Mouse (Mus musculus): ENCODE measurements around the gene Anks1b. TPM values are rescaled to one million over a fixed set of nuclear protein-coding genes. Genes with fewer than 3 reads are reported as not detected.

The Anks1b gene
- polyA plus RNA-seq, 1 experiment, result 0.19 TPM

GRCm38 (mm10) chr10:90818246-90818937 is 945.1 kb downstream of the Anks1b start:
- Histone ChIP-seq H3K36me3 (ENCODE audit: control insufficient read depth, insufficient read depth, low read length) (no peaks in the 10 kb centered on the region), H3K27me3 (ENCODE audit: control insufficient read depth, insufficient read depth, low read length) (no peaks in the 10 kb centered on the region), H3K4me1 (ENCODE audit: control insufficient read depth, insufficient read depth, insufficient read length) (no peaks in the 10 kb centered on the region), H3K4me3 (ENCODE audit: extremely low read depth, insufficient read depth, insufficient read length) (no peak overlapping the region), H3K27ac (ENCODE audit: insufficient read depth, low read length) (no peak overlapping the region)
- no peak for TF ChIP-seq POLR2A (IDR thresholded peaks at IDR 0.05; ENCODE audit: low read depth, low read length)
- no peak for TF ChIP-seq CTCF (IDR thresholded peaks at IDR 0.05; ENCODE audit: extremely low read depth, insufficient read depth, insufficient read length, insufficient replicate concordance)
- no peak for DNase-seq (ENCODE audit: low read depth in 1 of 2, low spot score in 2 of 2)
- WGBS, result 50% methylated on average over 10 of the region's 10 CpGs

- DNase-seq (ENCODE audit: low read depth in 1 of 2, low spot score in 2 of 2), result no peak
- TF ChIP-seq CTCF (IDR thresholded peaks at IDR 0.05; ENCODE audit: extremely low read depth, insufficient read depth, insufficient read length, insufficient replicate concordance), result no peak
- no peak for TF ChIP-seq POLR2A (IDR thresholded peaks at IDR 0.05; ENCODE audit: low read depth, low read length)
- Histone ChIP-seq H3K36me3 (ENCODE audit: control insufficient read depth, insufficient read depth, low read length) (no peaks in the 10 kb centered on the region), H3K27ac (ENCODE audit: insufficient read depth, low read length) (no peak overlapping the region), H3K4me1 (ENCODE audit: control insufficient read depth, insufficient read depth, insufficient read length) (no peaks in the 10 kb centered on the region), H3K27me3 (ENCODE audit: control insufficient read depth, insufficient read depth, low read length) (peaks cover 1% of the 10 kb centered on the region; the same call in 1 of the 2 replicates), H3K4me3 (ENCODE audit: extremely low read depth, insufficient read depth, insufficient read length) (no peak overlapping the region)
- 22% methylated on average over 4 of the region's 4 CpGs for WGBS
Measured at GRCm38 (mm10) chr10:90823438-90823837, 950.1 kb downstream of the Anks1b start.

GRCm38 (mm10) chr10:90824692-90825091 is 951.4 kb downstream of the Anks1b start:
- TF ChIP-seq CTCF (IDR thresholded peaks at IDR 0.05; ENCODE audit: extremely low read depth, insufficient read depth, insufficient read length, insufficient replicate concordance) (no peak), POLR2A (IDR thresholded peaks at IDR 0.05; ENCODE audit: low read depth, low read length) (no peak)
- WGBS, result 70% methylated on average over 2 of the region's 2 CpGs
- Histone ChIP-seq H3K27me3 (ENCODE audit: control insufficient read depth, insufficient read depth, low read length) (peaks cover 9% of the 10 kb centered on the region), H3K36me3 (ENCODE audit: control insufficient read depth, insufficient read depth, low read length) (no peaks in the 10 kb centered on the region), H3K27ac (ENCODE audit: insufficient read depth, low read length) (no peak overlapping the region), H3K4me3 (ENCODE audit: extremely low read depth, insufficient read depth, insufficient read length) (no peak overlapping the region), H3K4me1 (ENCODE audit: control insufficient read depth, insufficient read depth, insufficient read length) (no peaks in the 10 kb centered on the region; the same call in 1 of the 2 replicates)
- DNase-seq (ENCODE audit: low read depth in 1 of 2, low spot score in 2 of 2), result no peak

GRCm38 (mm10) chr10:90826939-90827338 is 953.6 kb downstream of the Anks1b start:
- WGBS, result 25% methylated on average over 4 of the region's 4 CpGs
- no peak for TF ChIP-seq CTCF (IDR thresholded peaks at IDR 0.05; ENCODE audit: extremely low read depth, insufficient read depth, insufficient read length, insufficient replicate concordance)
- TF ChIP-seq POLR2A (IDR thresholded peaks at IDR 0.05; ENCODE audit: low read depth, low read length), result no peak
- no peaks in the 10 kb centered on the region for H3K36me3 ChIP-seq (ENCODE audit: control insufficient read depth, insufficient read depth, low read length)
- H3K4me3 ChIP-seq (ENCODE audit: extremely low read depth, insufficient read depth, insufficient read length), result no peak overlapping the region
- H3K27me3 ChIP-seq (ENCODE audit: control insufficient read depth, insufficient read depth, low read length), result peaks cover 9% of the 10 kb centered on the region
- H3K27ac ChIP-seq (ENCODE audit: insufficient read depth, low read length), result no peak overlapping the region
- H3K4me1 ChIP-seq (ENCODE audit: control insufficient read depth, insufficient read depth, insufficient read length), result no peaks in the 10 kb centered on the region; the same call in 1 of the 2 replicates
- no peak for DNase-seq (ENCODE audit: low read depth in 1 of 2, low spot score in 2 of 2)

GRCm38 (mm10) chr10:90828581-90829393 is 955.5 kb downstream of the Anks1b start:
- Histone ChIP-seq H3K4me1 (ENCODE audit: control insufficient read depth, insufficient read depth, insufficient read length) (no peaks in the 10 kb centered on the region; the same call in 1 of the 2 replicates), H3K27me3 (ENCODE audit: control insufficient read depth, insufficient read depth, low read length) (peaks cover 9% of the 10 kb centered on the region), H3K27ac (ENCODE audit: insufficient read depth, low read length) (no peak overlapping the region), H3K4me3 (ENCODE audit: extremely low read depth, insufficient read depth, insufficient read length) (no peak overlapping the region), H3K36me3 (ENCODE audit: control insufficient read depth, insufficient read depth, low read length) (no peaks in the 10 kb centered on the region)
- 4% methylated on average over 66 of the region's 73 CpGs for WGBS
- no peak for DNase-seq (ENCODE audit: low read depth in 1 of 2, low spot score in 2 of 2)
- TF ChIP-seq POLR2A (IDR thresholded peaks at IDR 0.05; ENCODE audit: low read depth, low read length), result no peak
- no peak for TF ChIP-seq CTCF (IDR thresholded peaks at IDR 0.05; ENCODE audit: extremely low read depth, insufficient read depth, insufficient read length, insufficient replicate concordance)

- TF ChIP-seq CTCF (IDR thresholded peaks at IDR 0.05; ENCODE audit: extremely low read depth, insufficient read depth, insufficient read length, insufficient replicate concordance) (no peak), POLR2A (IDR thresholded peaks at IDR 0.05; ENCODE audit: low read depth, low read length) (no peak)
- Histone ChIP-seq H3K27me3 (ENCODE audit: control insufficient read depth, insufficient read depth, low read length) (peaks cover 9% of the 10 kb centered on the region), H3K36me3 (ENCODE audit: control insufficient read depth, insufficient read depth, low read length) (no peaks in the 10 kb centered on the region), H3K4me3 (ENCODE audit: extremely low read depth, insufficient read depth, insufficient read length) (no peak overlapping the region), H3K27ac (ENCODE audit: insufficient read depth, low read length) (no peak overlapping the region), H3K4me1 (ENCODE audit: control insufficient read depth, insufficient read depth, insufficient read length) (no peaks in the 10 kb centered on the region; the same call in 1 of the 2 replicates)
- 1% methylated on average over 55 of the region's 76 CpGs for WGBS
- DNase-seq (ENCODE audit: low read depth in 1 of 2, low spot score in 2 of 2), result no peak
Measured at GRCm38 (mm10) chr10:90829394-90830267, 956.3 kb downstream of the Anks1b start.
